Mouse (Mus musculus): Measurements from ENCODE around the gene Kcnab3. TPM values are rescaled to one million over a fixed set of nuclear protein-coding genes. Genes with fewer than 3 reads are reported as not detected.
"Not testable (repeated sequence)": the region's sequence is repeated elsewhere in the genome, so short reads cannot be mapped to it uniquely, and the experiment has no call there.

Gene Kcnab3
- 1.2 and 2.7 TPM in 2 replicates for polyA plus RNA-seq (2016; fragmentation: Nextera tagmentation; extraction: Ambion mirVana)

GRCm38 (mm10) chr11:69325628-69326407 lies at the start of gene Kcnab3:
TSS of gene Kcnab3 (plus strand) at chr11:69326258.
- Histone ChIP-seq H3K27me3 (ENCODE audit: insufficient read depth, poor library complexity, severe bottlenecking) (peaks cover 46% of the 10 kb centered on the region), H3K27ac (peak within 1 kb of the TSS; percentile 86), H3K36me3 (peaks cover 3% of the 10 kb centered on the region), H3K4me3 (peak within 1 kb of the TSS; percentile 58), H3K9me3 (no peaks in the 10 kb centered on the region), H3K4me1 (replicated peaks) (peaks cover 54% of the 10 kb centered on the region)
- peak; percentile 85 for DNase-seq (ENCODE audit: low spot score)
- 12% methylated on average over 26 of the region's 26 CpGs for WGBS

GRCm38 (mm10) chr11:69277267-69277666 lies 48.8 kb upstream of the Kcnab3 start:
- no peaks in the 10 kb centered on the region for H3K9me3 ChIP-seq
- no peak overlapping the region for H3K4me3 ChIP-seq
- no peaks in the 10 kb centered on the region; the same call in 1 of the 2 replicates for H3K27me3 ChIP-seq (ENCODE audit: insufficient read depth, poor library complexity, severe bottlenecking)
- WGBS: 74% methylated on average over 5 of the region's 5 CpGs
- H3K27ac ChIP-seq: no peak overlapping the region
- DNase-seq (ENCODE audit: low spot score): no peak
- H3K36me3 ChIP-seq: no peaks in the 10 kb centered on the region
- H3K4me1 ChIP-seq (replicated peaks): peaks cover 2% of the 10 kb centered on the region; the same call in 1 of the 2 replicates

- no peak for DNase-seq (ENCODE audit: low spot score)
- H3K4me1 ChIP-seq (replicated peaks): no peaks in the 10 kb centered on the region
- 98% methylated on average over 5 of the region's 5 CpGs for WGBS
- H3K27me3 ChIP-seq (ENCODE audit: insufficient read depth, poor library complexity, severe bottlenecking): no peaks in the 10 kb centered on the region
- H3K4me3 ChIP-seq: no peak overlapping the region
- H3K9me3 ChIP-seq: no peaks in the 10 kb centered on the region
- peaks cover 5% of the 10 kb centered on the region; the same call in 1 of the 2 replicates for H3K36me3 ChIP-seq
- H3K27ac ChIP-seq: no peak overlapping the region
Observed at GRCm38 (mm10) chr11:69291111-69291510, 34.9 kb upstream of the Kcnab3 start.

DNA sequence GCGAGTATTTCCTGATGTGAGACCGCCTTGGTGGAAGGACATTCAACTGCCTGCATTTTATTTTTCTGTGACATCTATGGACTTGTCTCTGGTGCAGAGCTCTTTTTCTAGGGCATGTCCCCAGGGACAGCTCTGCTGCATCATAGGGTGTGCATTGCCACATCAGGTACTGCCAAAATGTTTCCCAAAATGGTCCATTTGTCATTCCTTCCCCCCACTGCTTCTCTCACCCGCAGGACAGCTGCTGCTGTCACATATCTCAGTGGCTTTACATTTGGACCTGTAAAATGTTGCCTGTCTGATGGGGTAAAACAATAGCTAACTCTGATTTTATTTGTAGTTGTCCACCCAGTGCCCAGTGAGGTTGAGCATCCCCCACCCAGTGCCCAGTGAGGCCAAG lies 30.8 kb upstream of the Kcnab3 start:
- Histone ChIP-seq H3K27me3 (ENCODE audit: insufficient read depth, poor library complexity, severe bottlenecking) (no peaks in the 10 kb centered on the region), H3K9me3 (no peaks in the 10 kb centered on the region), H3K4me1 (replicated peaks) (no peaks in the 10 kb centered on the region), H3K36me3 (peaks cover 42% of the 10 kb centered on the region), H3K27ac (no peak overlapping the region), H3K4me3 (no peak overlapping the region)
- 93% methylated on average over 3 of the region's 3 CpGs for WGBS
- no peak for DNase-seq (ENCODE audit: low spot score)

- no peaks in the 10 kb centered on the region for H3K4me1 ChIP-seq (replicated peaks)
- H3K9me3 ChIP-seq: no peaks in the 10 kb centered on the region
- no peak overlapping the region for H3K4me3 ChIP-seq
- no peaks in the 10 kb centered on the region for H3K27me3 ChIP-seq (ENCODE audit: insufficient read depth, poor library complexity, severe bottlenecking)
- no peak for DNase-seq (ENCODE audit: low spot score)
- H3K27ac ChIP-seq: no peak overlapping the region
- peaks cover 67% of the 10 kb centered on the region for H3K36me3 ChIP-seq
- 89% methylated on average over 2 of the region's 2 CpGs for WGBS
Observed at GRCm38 (mm10) chr11:69297799-69298198, 28.3 kb upstream of the Kcnab3 start.

- WGBS: 77% methylated on average over 7 of the region's 7 CpGs
- Histone ChIP-seq H3K27ac (no peak overlapping the region), H3K4me3 (no peak overlapping the region), H3K9me3 (no peaks in the 10 kb centered on the region), H3K27me3 (ENCODE audit: insufficient read depth, poor library complexity, severe bottlenecking) (no peaks in the 10 kb centered on the region), H3K36me3 (peaks cover 71% of the 10 kb centered on the region), H3K4me1 (replicated peaks) (no peaks in the 10 kb centered on the region)
- DNase-seq (ENCODE audit: low spot score): no peak
Observed at GRCm38 (mm10) chr11:69298231-69298630, 27.8 kb upstream of the Kcnab3 start.

GRCm38 (mm10) chr11:69302817-69303216 lies 23.2 kb upstream of the Kcnab3 start:
- H3K4me1 ChIP-seq (replicated peaks): no peaks in the 10 kb centered on the region
- H3K36me3 ChIP-seq: peaks cover 97% of the 10 kb centered on the region
- H3K4me3 ChIP-seq: no peak overlapping the region
- DNase-seq (ENCODE audit: low spot score): no peak
- H3K9me3 ChIP-seq: no peaks in the 10 kb centered on the region
- no peaks in the 10 kb centered on the region for H3K27me3 ChIP-seq (ENCODE audit: insufficient read depth, poor library complexity, severe bottlenecking)
- H3K27ac ChIP-seq: no peak overlapping the region
- 91% methylated on average over 7 of the region's 7 CpGs for WGBS

- WGBS: 91% methylated on average over 9 of the region's 9 CpGs
- no peaks in the 10 kb centered on the region for H3K9me3 ChIP-seq
- no peak overlapping the region for H3K27ac ChIP-seq
- H3K4me1 ChIP-seq (replicated peaks): no peaks in the 10 kb centered on the region
- H3K27me3 ChIP-seq (ENCODE audit: insufficient read depth, poor library complexity, severe bottlenecking): no peaks in the 10 kb centered on the region
- H3K4me3 ChIP-seq: no peak overlapping the region
- DNase-seq (ENCODE audit: low spot score): no peak
- peaks cover 99% of the 10 kb centered on the region for H3K36me3 ChIP-seq
Observed at GRCm38 (mm10) chr11:69305291-69305690, 20.8 kb upstream of the Kcnab3 start.

GRCm38 (mm10) chr11:69306039-69306438 lies 20.0 kb upstream of the Kcnab3 start:
- WGBS: 94% methylated on average over 2 of the region's 2 CpGs
- Histone ChIP-seq H3K36me3 (peaks cover 99% of the 10 kb centered on the region), H3K27me3 (ENCODE audit: insufficient read depth, poor library complexity, severe bottlenecking) (no peaks in the 10 kb centered on the region), H3K4me3 (no peak overlapping the region), H3K9me3 (no peaks in the 10 kb centered on the region), H3K27ac (no peak overlapping the region), H3K4me1 (replicated peaks) (no peaks in the 10 kb centered on the region)
- no peak for DNase-seq (ENCODE audit: low spot score)

- no peak for DNase-seq (ENCODE audit: low spot score)
- no peaks in the 10 kb centered on the region for H3K27me3 ChIP-seq (ENCODE audit: insufficient read depth, poor library complexity, severe bottlenecking)
- no peaks in the 10 kb centered on the region for H3K9me3 ChIP-seq
- WGBS: 88% methylated on average over 7 of the region's 7 CpGs
- H3K27ac ChIP-seq: no peak overlapping the region
- H3K4me1 ChIP-seq (replicated peaks): 0 out of 2 replicates have a peak, but pooled peaks cover 2% of the 10 kb centered on the region
- H3K36me3 ChIP-seq: peaks cover 100% of the 10 kb centered on the region
- no peak overlapping the region for H3K4me3 ChIP-seq
Observed at GRCm38 (mm10) chr11:69311266-69311665, 14.8 kb upstream of the Kcnab3 start.

DNA sequence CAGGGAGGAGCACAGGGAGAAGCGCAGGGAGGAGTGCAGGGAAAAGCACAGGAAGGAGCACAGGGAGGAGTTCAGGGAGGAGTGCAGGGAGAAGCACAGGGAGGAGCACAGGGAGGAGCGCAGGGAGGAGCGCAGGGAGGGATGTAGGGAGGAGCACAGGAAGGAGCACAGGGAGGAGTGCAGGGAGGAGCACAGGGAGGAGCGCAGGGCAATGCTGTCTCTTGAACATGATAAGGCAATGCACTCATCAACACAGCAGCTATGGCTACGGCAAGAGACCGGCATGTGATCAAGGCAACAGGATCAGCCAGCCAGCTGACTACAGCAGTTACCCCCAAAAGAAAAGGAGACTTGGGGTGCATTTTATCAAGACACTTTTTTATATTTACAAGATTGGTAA lies 9.7 kb upstream of the Kcnab3 start:
- peaks cover 97% of the 10 kb centered on the region for H3K36me3 ChIP-seq
- no peak for DNase-seq (ENCODE audit: low spot score)
- no peaks in the 10 kb centered on the region for H3K27me3 ChIP-seq (ENCODE audit: insufficient read depth, poor library complexity, severe bottlenecking)
- 97% methylated on average over 6 of the region's 6 CpGs for WGBS
- no peak overlapping the region for H3K27ac ChIP-seq
- no peaks in the 10 kb centered on the region for H3K9me3 ChIP-seq
- H3K4me1 ChIP-seq (replicated peaks): 0 out of 2 replicates have a peak, but pooled peaks cover 5% of the 10 kb centered on the region
- no peak overlapping the region for H3K4me3 ChIP-seq

DNA sequence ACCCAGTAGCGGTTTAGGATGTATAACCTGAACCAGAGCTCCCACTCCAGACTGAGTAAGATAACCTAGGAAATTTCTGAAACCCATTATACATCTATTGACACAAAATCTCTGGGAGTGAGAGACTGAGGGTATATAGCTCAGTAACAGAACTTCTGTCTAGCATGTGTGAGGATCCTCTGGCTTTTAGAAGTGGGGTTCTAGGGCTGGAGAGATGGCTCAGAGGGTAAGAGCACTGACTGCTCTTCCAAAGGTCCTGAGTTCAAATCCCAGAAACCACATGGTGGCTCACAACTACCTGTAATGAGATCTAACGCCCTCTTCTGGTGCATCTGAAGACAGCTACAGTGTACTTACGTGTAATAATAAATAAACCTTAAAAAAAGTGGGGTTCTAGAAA lies 8.1 kb upstream of the Kcnab3 start:
- H3K27ac ChIP-seq; DNase-seq (ENCODE audit: low spot score); H3K4me3 ChIP-seq; H3K9me3 ChIP-seq; H3K27me3 ChIP-seq (ENCODE audit: insufficient read depth, poor library complexity, severe bottlenecking): not testable (repeated sequence)
- 86% methylated on average over 3 of the region's 3 CpGs for WGBS
- H3K36me3 ChIP-seq: peaks cover 81% of the 10 kb centered on the region
- H3K4me1 ChIP-seq (replicated peaks): peaks cover 20% of the 10 kb centered on the region

- 93% methylated on average over 6 of the region's 6 CpGs for WGBS
- Histone ChIP-seq H3K4me1 (replicated peaks) (peaks cover 43% of the 10 kb centered on the region), H3K9me3 (no peaks in the 10 kb centered on the region), H3K27me3 (ENCODE audit: insufficient read depth, poor library complexity, severe bottlenecking) (peaks cover 3% of the 10 kb centered on the region), H3K4me3 (peak overlapping the region; percentile 72), H3K27ac (no peak overlapping the region), H3K36me3 (peaks cover 46% of the 10 kb centered on the region)
- no peak for DNase-seq (ENCODE audit: low spot score)
Observed at GRCm38 (mm10) chr11:69321580-69321979, 4.5 kb upstream of the Kcnab3 start.

All from hindbrain, embryonic 10.5 days (tissue).